Comparison of ENCODE assay signal across 26 mouse cellular contexts in the genomic region with DNA sequence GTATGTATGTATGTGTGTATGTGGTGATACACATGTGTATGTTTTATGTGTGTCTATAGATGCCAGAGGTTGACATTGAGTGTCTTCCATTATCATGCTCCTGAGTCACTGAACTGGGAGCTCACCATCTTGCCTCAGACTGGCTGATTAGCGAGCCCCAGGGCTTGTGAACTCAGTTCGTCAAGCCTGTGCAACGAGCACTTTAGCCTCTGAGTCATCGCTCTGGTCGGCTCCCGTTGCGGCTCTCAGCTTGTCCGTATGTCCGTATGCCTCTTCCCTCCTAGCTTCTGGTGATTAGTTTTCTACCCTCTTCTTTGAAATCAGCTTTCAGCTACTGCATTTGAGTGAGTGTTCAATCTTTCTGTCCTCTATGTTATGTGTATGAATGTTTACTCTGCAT. TPM values are rescaled to one million over a fixed set of nuclear protein-coding genes. Genes with fewer than 3 reads are reported as not detected.
DNase-seq lines count a peak whose midpoint lies in the region; ATAC-seq and TF ChIP-seq lines count a peak whose summit lies in the region.
"Had no signal": no experiment of that assay in that cellular context is flagged by ENCODE, and none has a peak within 500 bp of the region (broad histone marks: within the 10 kb centered on the region; RNA-seq: fewer than 3 reads in every experiment).

No protein-coding gene starts in this region.

- ATAC-seq in midbrain, embryonic 11.5 days (ENCODE audit: low FRiP score) = no peak
- ATAC-seq in midbrain, embryonic 16.5 days = no peak
- ATAC-seq in liver, embryonic 14.5 days (ENCODE audit: insufficient read depth) = peak; percentile 31
- ATAC-seq in megakaryocyte, adult 5-6 weeks (ENCODE audit: poor library complexity, severe bottlenecking) = no peak
- ATAC-seq: forebrain, embryonic 13.5 days; inflammation-experienced regulatory T-cells, adult 6 months; midbrain, embryonic 15.5 days had no signal

- TF ChIP-seq POLR2A in bone marrow, adult 2 months (IDR thresholded peaks at IDR 0.05; ENCODE audit: borderline replicate concordance, control insufficient read depth, low read depth, low read length) = no peak

- TF ChIP-seq EP300 in liver, embryonic 14.5 days (IDR thresholded peaks at IDR 0.05; ENCODE audit: low read depth) = no peak

- no peak overlapping the region for H3K4me3 ChIP-seq in midbrain, embryonic 11.5 days (ENCODE audit: low read depth, low read length)
- H3K4me3 ChIP-seq in midbrain, embryonic 16.5 days (ENCODE audit: low read depth, low read length) = no peak overlapping the region
- no peak overlapping the region for H3K4me3 ChIP-seq in bone marrow, adult 2 months (replicated peaks; ENCODE audit: control insufficient read depth, low read depth, low read length)
- no peak overlapping the region for H3K4me3 ChIP-seq in liver, embryonic 14.5 days (ENCODE audit: insufficient read depth in 1 of 2, low read depth in 2 of 2, low read length in 2 of 2)
- H3K4me3 ChIP-seq: embryonic facial prominence, embryonic 10.5 days; forebrain, embryonic 13.5 days; gastrocnemius, adult 2 months; lung, embryonic 15.5 days; midbrain, embryonic 15.5 days; stomach, embryonic 15.5 days had no signal

- 98% methylated on average over 9 of the region's 9 CpGs for WGBS in midbrain, embryonic 11.5 days
- WGBS in midbrain, embryonic 16.5 days = 98% methylated on average over 9 of the region's 9 CpGs
- WGBS in bone marrow, adult 2 months = 95% methylated on average over 9 of the region's 9 CpGs
- 81% methylated on average over 9 of the region's 9 CpGs for WGBS in liver, embryonic 14.5 days (ENCODE audit: insufficient replicate concordance)

- no peak overlapping the region for H3K4me2 ChIP-seq in midbrain, embryonic 11.5 days
- no peak overlapping the region for H3K4me2 ChIP-seq in midbrain, embryonic 16.5 days (ENCODE audit: low read length)
- peak overlapping the region; percentile 69 for H3K4me2 ChIP-seq in liver, embryonic 14.5 days (ENCODE audit: low read depth)
- H3K4me2 ChIP-seq: forebrain, embryonic 13.5 days; hindbrain, embryonic 14.5 days; lung, embryonic 15.5 days; midbrain, embryonic 15.5 days; stomach, embryonic 15.5 days had no signal

- H3K4me1 ChIP-seq in midbrain, embryonic 11.5 days (ENCODE audit: control insufficient read depth, insufficient read depth, low read length) = no peaks in the 10 kb centered on the region
- H3K4me1 ChIP-seq in midbrain, embryonic 16.5 days (ENCODE audit: control insufficient read depth, insufficient read depth, low read length) = no peaks in the 10 kb centered on the region
- H3K4me1 ChIP-seq in bone marrow, adult 2 months (ENCODE audit: control insufficient read depth, insufficient read depth, low read length) = peaks cover 1% of the 10 kb centered on the region; the same call in 1 of the 2 replicates
- H3K4me1 ChIP-seq in liver, embryonic 14.5 days (replicated peaks; ENCODE audit: control insufficient read depth in 2 of 2, insufficient read depth in 2 of 2, low read length in 1 of 2) = peaks cover 33 to 34% of the 10 kb centered on the region in 2 experiments
- H3K4me1 ChIP-seq: embryonic facial prominence, embryonic 10.5 days; forebrain, embryonic 13.5 days; lung, embryonic 15.5 days; midbrain, embryonic 15.5 days; stomach, embryonic 15.5 days had no signal

- H3K9me3 ChIP-seq in midbrain, embryonic 11.5 days (ENCODE audit: control insufficient read depth, low read length) = no peaks in the 10 kb centered on the region
- H3K9me3 ChIP-seq in midbrain, embryonic 16.5 days (replicated peaks; ENCODE audit: control insufficient read depth, low read length, poor library complexity, severe bottlenecking) = no peaks in the 10 kb centered on the region
- no peaks in the 10 kb centered on the region for H3K9me3 ChIP-seq in liver, embryonic 14.5 days (ENCODE audit: control insufficient read depth, low read length)
- H3K9me3 ChIP-seq: embryonic facial prominence, embryonic 10.5 days; forebrain, embryonic 13.5 days; lung, embryonic 15.5 days; midbrain, embryonic 15.5 days; stomach, embryonic 15.5 days had no signal

- no peak overlapping the region for H3K27ac ChIP-seq in midbrain, embryonic 11.5 days (ENCODE audit: low read depth, low read length)
- H3K27ac ChIP-seq in midbrain, embryonic 16.5 days (ENCODE audit: low read length) = no peak overlapping the region
- peak overlapping the region; percentile 2; the same call in 1 of the 2 replicates for H3K27ac ChIP-seq in bone marrow, adult 2 months (ENCODE audit: control insufficient read depth, insufficient read depth, low read depth, low read length, poor library complexity)
- peak overlapping the region; percentile 86 for H3K27ac ChIP-seq in liver, embryonic 14.5 days
- H3K27ac ChIP-seq: embryonic facial prominence, embryonic 10.5 days; forebrain, embryonic 13.5 days; gastrocnemius, adult 2 months; hindbrain, embryonic 14.5 days; lung, embryonic 15.5 days; midbrain, embryonic 15.5 days; stomach, embryonic 15.5 days had no signal

- H3K27me3 ChIP-seq in midbrain, embryonic 11.5 days (ENCODE audit: control insufficient read depth, insufficient read depth, low read length) = no peaks in the 10 kb centered on the region
- H3K27me3 ChIP-seq in midbrain, embryonic 16.5 days (ENCODE audit: control insufficient read depth, insufficient read depth, low read depth, low read length) = no peaks in the 10 kb centered on the region
- H3K27me3 ChIP-seq in liver, embryonic 14.5 days (ENCODE audit: control insufficient read depth, insufficient read depth, low read length) = no peaks in the 10 kb centered on the region
- H3K27me3 ChIP-seq: CH12.LX; forebrain, embryonic 13.5 days; lung, embryonic 15.5 days; midbrain, embryonic 15.5 days; stomach, embryonic 15.5 days had no signal

- no peak for TF ChIP-seq CTCF in bone marrow, adult 2 months (IDR thresholded peaks at IDR 0.05; ENCODE audit: control insufficient read depth, insufficient read depth, low read length)
- TF ChIP-seq CTCF in liver, embryonic 14.5 days (IDR thresholded peaks at IDR 0.05; ENCODE audit: low read depth) = no peak

- H3K9ac ChIP-seq in midbrain, embryonic 11.5 days (ENCODE audit: low read length) = no peak overlapping the region
- H3K9ac ChIP-seq in midbrain, embryonic 16.5 days (ENCODE audit: low read depth, low read length) = no peak overlapping the region
- no peak overlapping the region for H3K9ac ChIP-seq in liver, embryonic 14.5 days (replicated peaks)
- H3K9ac ChIP-seq: forebrain, embryonic 13.5 days; hindbrain, embryonic 14.5 days; lung, embryonic 15.5 days; midbrain, embryonic 15.5 days; stomach, embryonic 15.5 days had no signal

- peaks cover 7% of the 10 kb centered on the region; the same call in 1 of the 2 replicates for H3K36me3 ChIP-seq in midbrain, embryonic 11.5 days (ENCODE audit: control insufficient read depth, insufficient read depth, low read length)
- 0 out of 2 replicates have a peak, but pooled peaks cover 4% of the 10 kb centered on the region for H3K36me3 ChIP-seq in midbrain, embryonic 16.5 days (ENCODE audit: control insufficient read depth, insufficient read depth, low read length)
- peaks cover 35% of the 10 kb centered on the region for H3K36me3 ChIP-seq in liver, embryonic 14.5 days (replicated peaks; ENCODE audit: control insufficient read depth, insufficient read depth, low read depth)

- peak; percentile 60 for DNase-seq in midbrain, embryonic 11.5 days (ENCODE audit: low spot score, missing footprints)
- peak in 1 of 3 experiments; percentile 26 for DNase-seq in liver, embryonic 14.5 days (ENCODE audit: low read depth in 3 of 3, low spot score in 3 of 3)
- DNase-seq in kidney, adult 11 months = no peak
- no peak for DNase-seq in adrenal gland, adult 8-10 months
- DNase-seq: B cell, adult 2 months; cerebellum, adult 11-12 months; cerebellum, postnatal 10 days; gastrocnemius, adult 2 months; heart, postnatal 4 days; kidney, postnatal 36 days; lung, postnatal 36 days; right cerebral cortex, adult 18-20 months; right cerebral cortex, postnatal 4 days; thymus, adult 18-20 months; thymus, postnatal 36 days had no signal

RNA-seq across cellular contexts. Expression of a gene that starts 19.0 kb away (rescaled TPM):
- polyA plus RNA-seq in midbrain, embryonic 11.5 days (2014; fragmentation: Nextera tagmentation; extraction: Ambion mirVana) = 120 and 121 TPM in 2 replicates
- 67.5 and 77.0 TPM in 2 replicates for polyA plus RNA-seq in midbrain, embryonic 16.5 days (2015; fragmentation: Nextera tagmentation; extraction: Ambion mirVana)
- 16.9 and 32.3 TPM in 2 replicates for polyA plus RNA-seq in bone marrow, adult 2 months (2011; ENCODE audit: insufficient read depth, insufficient read length, low replicate concordance, missing spikeins)
- polyA plus RNA-seq in liver, embryonic 14.5 days (2012; rRNA removed) = 41.4 and 45.3 TPM in 2 replicates
- 83.7 and 83.8 TPM in 2 replicates for polyA plus RNA-seq in liver, embryonic 14.5 days (2014; fragmentation: Nextera tagmentation; extraction: Ambion mirVana)
- 100 to 1,000 TPM in 2 of 4 experiments, 10 to 100 TPM in 2; 90.4 to 172 (median 116) TPM for total RNA-seq in adrenal gland, adult 8-10 months (2022)
- 99.7 and 105 TPM in 2 replicates for total RNA-seq in megakaryocyte, adult 5-6 weeks (2015)
- 38.6 and 47.3 TPM in 2 replicates for total RNA-seq in megakaryocyte, adult 5-6 weeks (2017)

RNA-seq across cellular contexts. Expression of a gene that starts 27.3 kb away (rescaled TPM):
- polyA plus RNA-seq in midbrain, embryonic 11.5 days (2014; fragmentation: Nextera tagmentation; extraction: Ambion mirVana) = 171 and 182 TPM in 2 replicates
- 174 and 183 TPM in 2 replicates for polyA plus RNA-seq in midbrain, embryonic 16.5 days (2015; fragmentation: Nextera tagmentation; extraction: Ambion mirVana)
- polyA plus RNA-seq in bone marrow, adult 2 months (2011; ENCODE audit: insufficient read depth, insufficient read length, low replicate concordance, missing spikeins) = 48.7 and 55.8 TPM in 2 replicates
- polyA plus RNA-seq in liver, embryonic 14.5 days (2012; rRNA removed) = 11.7 and 15.8 TPM in 2 replicates
- polyA plus RNA-seq in liver, embryonic 14.5 days (2014; fragmentation: Nextera tagmentation; extraction: Ambion mirVana) = 70.2 and 72.0 TPM in 2 replicates
- total RNA-seq in adrenal gland, adult 8-10 months (2022) = 100 to 1,000 TPM; 115 to 151 (median 134) TPM
- total RNA-seq in megakaryocyte, adult 5-6 weeks (2015) = 17.4 and 22.5 TPM in 2 replicates
- total RNA-seq in megakaryocyte, adult 5-6 weeks (2017) = 20.3 and 42.4 TPM in 2 replicates

Comparison
In these comparisons a context has a peak if more than half of its experiments do, and no peak if none do; other contexts are left out.
1. H3K27ac ChIP-seq: peak in bone marrow, adult 2 months (single experiment) and liver, embryonic 14.5 days (single experiment); none in midbrain, embryonic 11.5 days (single experiment) and midbrain, embryonic 16.5 days (single experiment).